Mouse (Mus musculus) kidney, postnatal 0 days (tissue): Measurements from ENCODE around the gene Bpifb5. TPM values are rescaled to one million over a fixed set of nuclear protein-coding genes. Genes with fewer than 3 reads are reported as not detected.

Source experiments
- ATAC-seq: fragments of 200-750 bp; cut with Nextera tagmentation; replicated peaks from 2 replicates; pipeline ENCODE4 v1.8.0; 2017; ENCODE audit warnings: low read depth, moderate number of reproducible peaks, moderate TSS enrichment, moderate library complexity; ENCODE audit not compliant: low FRiP score
- DNase-seq: peaks from one replicate; pipeline ENCODE4 v3.0.0-alpha.2; 2016; ENCODE audit warnings: low spot score
- H3K27ac ChIP-seq: fragments of 300-500 bp; sonication (generic); 2 replicates; pipeline ENCODE4 v1.5.1; 2014; ENCODE audit warnings: mild to moderate bottlenecking
- H3K27me3 ChIP-seq: fragments of 300-500 bp; sonication (generic); 2 replicates; pipeline ENCODE4 v1.6.1; 2014; ENCODE audit warnings: low read length, mixed read lengths; ENCODE audit not compliant: insufficient read depth
- H3K36me3 ChIP-seq: fragments of 300-500 bp; sonication (generic); 2 replicates; pipeline ENCODE4 v1.6.1; 2014; ENCODE audit warnings: low read length, mixed read lengths; ENCODE audit not compliant: insufficient read depth
- H3K4me1 ChIP-seq: fragments of 300-500 bp; sonication (generic); replicated peaks from 2 replicates; pipeline ENCODE4 v1.6.1; 2014; ENCODE audit warnings: antibody characterized with exemption, low read length, mixed read lengths; ENCODE audit not compliant: insufficient read depth
- H3K4me2 ChIP-seq: fragments of 300-500 bp; sonication (generic); 2 replicates; pipeline ENCODE4 v1.6.1; 2014; ENCODE audit warnings: mild to moderate bottlenecking, low read length, moderate library complexity, mixed read lengths
- H3K4me3 ChIP-seq: fragments of 300-500 bp; sonication (generic); replicated peaks from 2 replicates; pipeline ENCODE4 v1.5.1; 2014; ENCODE audit warnings: low read depth, low read length
- H3K9ac ChIP-seq: fragments of 300-500 bp; sonication (generic); 2 replicates; pipeline ENCODE4 v1.6.1; 2014; ENCODE audit warnings: low read depth, low read length
- H3K9me3 ChIP-seq: fragments of 300-500 bp; sonication (generic); replicated peaks from 2 replicates; pipeline ENCODE4 v1.6.1; 2016; ENCODE audit warnings: low read length, inconsistent platforms, mixed read lengths
- CTCF ChIP-seq: IDR thresholded peaks from 2 replicates; pipeline ENCODE4 v1.5.1; 2016; ENCODE audit warnings: antibody characterized with exemption, low read depth, mild to moderate bottlenecking, moderate library complexity
- WGBS: fragments of 180-500 bp; shearing (Covaris S2); extraction: QIAGEN DNeasy Blood & Tissue Kit; methylation state at CpG from one replicate; pipeline ENCODE4 v1.1.7; 2014; 5-methylcytosine and 5-hydroxymethylcytosine counted together
- polyA plus RNA-seq: library from polyadenylated mRNA; unstranded; fragments of >200 nt; fragmentation: Nextera tagmentation; extraction: Ambion mirVana; gene quantifications from 2 replicates; pipeline ENCODE4 v1.2.1, GENCODE M21; 2015

The Bpifb5 gene
- polyA plus RNA-seq, 1 experiment from 2014 or later: 1.2 TPM

DNA sequence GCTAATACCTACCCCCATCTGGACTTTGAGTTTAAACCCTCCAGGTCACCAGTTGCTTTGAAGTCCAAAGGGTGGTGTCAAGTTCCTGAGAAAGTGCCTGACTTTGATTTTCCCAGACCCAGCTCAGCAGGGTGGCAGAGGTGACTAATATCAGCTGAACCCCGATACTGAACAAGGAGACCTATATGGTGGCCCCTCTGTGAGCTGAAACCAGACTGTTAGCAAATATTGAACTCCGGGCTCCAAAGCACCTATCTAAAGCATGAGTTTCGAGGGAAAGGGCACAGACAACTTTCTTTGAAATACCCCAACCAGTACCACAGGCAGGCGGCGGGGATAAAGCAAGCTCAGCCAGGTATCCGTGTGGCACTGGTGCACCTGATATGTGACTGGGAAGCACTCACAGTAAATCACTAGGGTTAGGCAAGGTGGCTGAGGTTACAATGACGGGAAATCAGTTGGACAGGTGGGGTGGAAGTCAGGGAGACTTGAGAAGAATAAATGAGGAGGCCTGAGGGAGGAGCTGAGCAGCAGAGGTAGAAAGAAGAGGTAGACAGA is 33.6 kb upstream of the Bpifb5 start:
- TF ChIP-seq CTCF: no peak
- no peak overlapping the region for H3K4me2 ChIP-seq
- WGBS: 77% methylated on average over 7 of the region's 7 CpGs
- no peak overlapping the region for H3K27ac ChIP-seq
- no peak overlapping the region for H3K9ac ChIP-seq
- H3K36me3 ChIP-seq: no peaks in the 10 kb centered on the region
- no peaks in the 10 kb centered on the region for H3K9me3 ChIP-seq
- no peak for ATAC-seq
- no peak overlapping the region for H3K4me3 ChIP-seq
- DNase-seq: no peak
- no peaks in the 10 kb centered on the region for H3K27me3 ChIP-seq
- H3K4me1 ChIP-seq: no peaks in the 10 kb centered on the region

DNA sequence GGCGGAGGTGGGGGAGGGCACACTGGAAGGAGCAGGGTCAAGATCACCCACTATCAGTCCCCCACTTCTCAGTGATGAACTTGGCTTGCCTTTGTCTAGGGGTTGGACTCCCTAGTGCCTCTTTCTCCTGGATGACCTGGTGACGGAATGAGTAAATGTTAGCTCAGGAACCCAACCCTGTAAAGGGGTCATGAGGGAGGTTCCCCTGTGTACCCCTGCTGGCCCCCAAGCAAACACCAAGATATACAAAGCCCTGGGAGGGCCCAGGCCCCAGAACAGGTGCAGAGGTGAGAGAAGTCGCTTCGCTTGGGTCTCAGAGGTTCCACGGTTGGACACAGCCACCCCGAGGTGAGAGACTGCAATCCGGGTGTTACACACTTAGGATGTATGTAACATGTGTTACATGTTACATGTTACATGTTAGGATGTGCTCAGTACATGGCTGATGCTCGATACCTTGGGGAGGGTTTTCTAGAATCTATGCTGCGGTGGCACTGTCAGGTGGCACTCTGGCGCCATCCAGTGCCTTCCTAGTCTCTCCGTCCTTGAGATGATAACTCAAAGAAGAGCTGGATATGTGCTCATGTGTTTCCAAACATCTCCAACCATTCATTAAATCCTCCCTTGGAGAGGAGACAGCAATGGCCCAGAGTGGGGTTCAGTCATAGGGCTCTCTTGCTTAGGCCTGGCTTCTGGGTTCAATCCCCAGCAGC is 32.8 kb upstream of the Bpifb5 start, which contains the start of gene Bpifb1:
Gene Bpifb1 (plus strand): TSS at position 273 of the 713 bp plus-strand sequence.
- Histone ChIP-seq H3K4me3 (no peak within 1 kb of the TSS), H3K9me3 (no peaks in the 10 kb centered on the region), H3K27me3 (no peaks in the 10 kb centered on the region), H3K4me2 (no peak within 1 kb of the TSS), H3K4me1 (no peaks in the 10 kb centered on the region), H3K36me3 (no peaks in the 10 kb centered on the region), H3K27ac (no peak within 1 kb of the TSS), H3K9ac (no peak within 1 kb of the TSS)
- 82% methylated on average over 11 of the region's 11 CpGs for WGBS
- DNase-seq (no peak), ATAC-seq (no peak)
- TF ChIP-seq CTCF: peak; percentile 49

DNA sequence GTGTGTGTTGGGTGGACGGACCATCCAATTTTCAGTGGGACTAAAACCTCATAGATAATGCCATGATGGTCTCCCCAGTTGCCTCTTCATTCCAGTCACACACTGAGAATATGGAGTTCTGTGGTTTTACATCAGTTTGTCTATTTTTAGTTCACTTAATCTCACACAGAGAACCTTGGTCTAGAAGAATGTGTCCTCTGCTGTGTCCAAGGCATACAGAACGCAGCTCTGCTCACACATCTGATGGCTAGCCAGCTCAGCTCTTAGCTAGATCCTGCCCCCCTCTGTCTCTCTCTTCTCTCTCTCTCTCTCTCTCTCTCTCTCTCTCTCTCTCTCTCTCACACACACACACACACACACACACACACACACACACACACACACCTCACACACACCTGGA is 31.4 kb upstream of the Bpifb5 start:
- Histone ChIP-seq H3K9ac (no peak overlapping the region), H3K27me3 (no peaks in the 10 kb centered on the region), H3K4me1 (no peaks in the 10 kb centered on the region), H3K27ac (no peak overlapping the region), H3K4me3 (no peak overlapping the region), H3K9me3 (no peaks in the 10 kb centered on the region), H3K4me2 (no peak overlapping the region), H3K36me3 (no peaks in the 10 kb centered on the region)
- no peak for ATAC-seq
- no peak for DNase-seq
- WGBS: 81% methylated on average over 2 of the region's 2 CpGs
- no peak for TF ChIP-seq CTCF

DNA sequence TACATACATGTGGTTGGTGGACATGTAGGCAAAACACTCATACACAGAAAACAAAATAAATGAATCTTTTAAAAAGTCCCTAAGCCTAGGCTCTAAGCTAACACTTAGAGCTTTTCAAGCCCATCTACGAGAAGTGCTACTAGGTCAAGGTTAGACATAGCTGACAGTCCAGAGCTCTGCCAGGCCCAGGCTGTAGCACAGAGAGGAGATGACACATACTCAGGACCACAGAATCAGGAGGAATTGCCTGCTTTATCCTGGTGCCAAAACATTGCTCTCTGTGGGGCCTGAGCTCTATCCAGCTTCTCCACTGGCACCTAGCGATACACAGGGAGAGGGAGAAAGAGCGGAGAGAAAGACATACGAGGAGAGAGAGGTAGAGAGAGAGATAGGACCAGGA is 30.5 kb upstream of the Bpifb5 start:
- no peak for DNase-seq
- H3K27me3 ChIP-seq: no peaks in the 10 kb centered on the region

DNA sequence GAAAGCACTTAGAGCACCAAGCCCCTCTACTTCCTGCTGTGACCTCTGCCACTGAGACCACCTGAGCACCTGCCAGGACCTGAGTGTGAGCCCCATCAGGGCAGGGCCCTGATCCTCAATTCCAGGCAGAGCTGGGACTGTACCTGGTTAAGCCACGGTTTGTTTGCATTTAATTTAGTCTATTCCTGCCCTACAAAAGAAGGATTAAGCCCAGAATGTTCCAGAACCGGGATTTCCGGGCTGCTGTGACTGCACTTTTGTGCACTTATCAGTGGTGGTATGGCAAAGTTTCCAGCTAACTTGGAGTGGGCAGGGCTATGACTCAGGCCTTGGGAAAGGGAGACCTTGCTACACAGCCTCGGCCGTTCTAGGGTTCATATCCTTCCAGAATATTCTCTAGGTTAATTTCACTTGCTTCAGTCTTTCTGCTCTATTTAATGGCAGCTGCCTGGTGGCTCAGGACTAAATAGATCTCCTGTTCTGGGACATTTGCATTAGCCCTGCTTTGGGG is 29.5 kb upstream of the Bpifb5 start:
- ATAC-seq (no peak), DNase-seq (no peak)
- TF ChIP-seq CTCF: no peak
- H3K27me3 ChIP-seq: no peaks in the 10 kb centered on the region
- H3K27ac ChIP-seq: no peak overlapping the region
- H3K9ac ChIP-seq: no peak overlapping the region
- H3K9me3 ChIP-seq: no peaks in the 10 kb centered on the region
- H3K4me2 ChIP-seq: no peak overlapping the region
- no peaks in the 10 kb centered on the region for H3K4me1 ChIP-seq
- H3K4me3 ChIP-seq: no peak overlapping the region
- WGBS: 79% methylated on average over 5 of the region's 5 CpGs
- H3K36me3 ChIP-seq: no peaks in the 10 kb centered on the region

More for the DNA sequence above, 30.5 kb upstream of the Bpifb5 start:
- H3K9ac ChIP-seq: no peak overlapping the region
- no peak overlapping the region for H3K27ac ChIP-seq
- no peak for ATAC-seq
- H3K4me3 ChIP-seq: no peak overlapping the region
- WGBS: 93% methylated on average over 4 of the region's 4 CpGs
- no peak for TF ChIP-seq CTCF
- H3K4me2 ChIP-seq: no peak overlapping the region
- no peaks in the 10 kb centered on the region for H3K36me3 ChIP-seq
- H3K9me3 ChIP-seq: no peaks in the 10 kb centered on the region
- no peaks in the 10 kb centered on the region for H3K4me1 ChIP-seq

DNA sequence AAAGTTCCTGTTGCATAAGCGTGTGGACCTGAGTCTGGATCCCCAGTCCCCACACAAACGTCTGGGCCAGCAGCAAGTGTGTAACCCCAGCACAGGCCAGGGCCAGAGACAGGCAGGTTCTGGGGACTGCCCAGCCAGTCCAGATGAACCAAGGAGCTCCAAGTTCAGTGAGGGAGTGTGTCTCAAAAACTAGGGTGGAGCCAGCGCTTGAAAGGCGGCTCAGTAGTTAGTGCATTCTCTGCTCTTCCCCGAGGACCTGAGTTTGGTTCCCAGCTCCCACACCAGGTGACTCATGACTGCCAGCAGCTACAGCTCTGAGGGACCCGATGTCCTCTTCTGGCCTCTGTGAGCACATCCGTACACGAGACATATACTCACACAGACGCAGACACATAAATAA is 26.5 kb upstream of the Bpifb5 start:
- WGBS: 91% methylated on average over 9 of the region's 9 CpGs
- H3K36me3 ChIP-seq: no peaks in the 10 kb centered on the region
- no peak overlapping the region for H3K9ac ChIP-seq
- TF ChIP-seq CTCF: no peak
- no peak for DNase-seq
- H3K4me3 ChIP-seq: no peak overlapping the region
- no peak overlapping the region for H3K4me2 ChIP-seq
- no peaks in the 10 kb centered on the region for H3K27me3 ChIP-seq
- no peaks in the 10 kb centered on the region for H3K4me1 ChIP-seq
- no peak overlapping the region for H3K27ac ChIP-seq
- no peaks in the 10 kb centered on the region for H3K9me3 ChIP-seq
- no peak for ATAC-seq
